Mouse (Mus musculus): ENCODE results near the gene Abcc4. TPM values are rescaled to one million over a fixed set of nuclear protein-coding genes. Genes with fewer than 3 reads are reported as not detected.
A peak's percentile ranks its signal among the peaks of the same experiment; 100 is the strongest.
"Not testable (repeated sequence)": the region's sequence is repeated elsewhere in the genome, so short reads cannot be mapped to it uniquely, and the experiment has no call there.

The Abcc4 gene
- polyA plus RNA-seq, 1 experiment from 2014 or later: 3.3 TPM

DNA sequence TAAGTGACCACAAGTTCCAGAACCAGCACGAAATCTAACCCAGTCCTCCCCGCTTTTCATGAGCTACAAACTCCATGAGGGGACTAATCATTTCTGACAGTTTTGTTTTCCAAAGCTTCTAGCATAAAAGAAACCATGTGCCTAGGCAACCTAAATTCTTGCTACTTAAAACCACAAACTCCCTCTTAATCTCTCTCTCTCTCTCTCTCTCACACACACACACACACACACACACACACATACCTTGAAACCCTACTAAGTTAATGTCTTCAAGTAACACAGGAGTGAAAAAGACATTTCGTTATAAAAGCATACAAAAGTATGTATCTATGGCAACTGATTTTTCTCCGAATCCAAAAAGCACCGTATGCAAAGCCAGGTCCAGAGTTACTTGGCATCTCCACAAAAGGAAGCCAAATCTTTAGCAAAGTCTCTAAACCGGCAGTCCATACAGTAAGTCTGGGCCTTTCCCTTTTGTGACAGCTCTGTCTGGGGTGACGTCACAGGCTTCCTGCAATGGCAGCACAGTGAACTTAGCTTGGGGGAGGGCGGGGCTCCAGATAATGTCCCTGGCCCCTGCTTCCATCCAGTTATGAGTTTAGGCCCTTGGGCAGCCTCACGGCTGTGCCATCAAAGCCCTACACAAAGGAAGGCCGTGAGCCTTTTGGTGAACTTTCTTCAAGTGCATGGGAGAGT lies 23.5 kb downstream of the Abcc4 start:
- no peak for DNase-seq (ENCODE audit: low spot score)

DNA sequence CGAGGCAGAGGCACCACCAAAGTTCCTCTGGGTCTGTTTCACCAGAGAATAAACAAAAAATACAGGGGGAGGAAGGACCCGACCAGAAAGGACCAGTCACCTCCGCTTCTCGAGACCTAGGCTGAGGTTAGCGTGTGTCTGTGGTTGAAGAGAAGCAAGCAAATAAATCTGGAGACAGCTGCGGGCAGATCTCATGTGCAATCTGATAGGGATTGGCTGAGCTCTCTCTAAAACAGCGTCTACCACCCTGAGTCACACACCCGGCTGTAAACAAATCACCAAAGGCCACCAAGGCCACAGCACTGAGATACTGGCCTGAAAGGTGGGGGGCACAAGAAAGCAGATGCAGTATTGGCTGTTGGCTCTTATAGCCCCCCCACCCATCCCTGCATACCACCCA lies 24.9 kb downstream of the Abcc4 start:
- no peak for DNase-seq (ENCODE audit: low spot score)

DNA sequence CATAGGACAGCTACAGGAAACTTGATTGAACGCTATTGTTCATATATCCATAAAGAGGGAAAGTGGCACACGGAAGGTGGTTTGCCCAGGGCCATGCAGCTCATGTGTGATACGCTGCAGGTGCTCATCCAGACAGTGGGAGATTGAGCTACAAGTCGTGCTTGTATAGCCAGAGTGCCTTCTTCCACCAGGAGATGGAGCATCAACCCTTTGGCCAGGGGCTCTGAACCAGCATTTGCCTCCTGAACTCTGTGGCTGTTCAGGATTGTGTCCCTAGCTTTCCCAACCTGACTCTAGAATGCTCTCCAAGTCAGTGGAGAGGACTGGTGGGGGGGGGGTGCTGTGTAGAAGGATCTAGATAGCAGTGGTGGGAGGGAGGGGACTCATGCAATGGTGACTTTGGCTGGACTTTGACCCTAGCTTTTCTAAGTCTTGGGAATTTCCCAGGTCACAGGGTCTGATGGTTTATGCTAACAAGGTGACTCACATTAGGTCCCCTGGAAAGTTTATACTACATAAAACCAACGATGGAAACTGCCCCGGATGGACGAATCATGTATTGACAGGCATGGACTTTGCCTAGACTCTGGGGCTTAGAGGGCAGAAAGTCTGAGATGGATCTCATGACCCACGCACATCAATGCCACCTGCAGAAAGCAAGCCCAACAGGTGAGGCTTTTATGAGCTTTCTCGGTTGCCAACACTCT lies 27.6 kb downstream of the Abcc4 start:
- DNase-seq (ENCODE audit: low spot score): no peak

DNA sequence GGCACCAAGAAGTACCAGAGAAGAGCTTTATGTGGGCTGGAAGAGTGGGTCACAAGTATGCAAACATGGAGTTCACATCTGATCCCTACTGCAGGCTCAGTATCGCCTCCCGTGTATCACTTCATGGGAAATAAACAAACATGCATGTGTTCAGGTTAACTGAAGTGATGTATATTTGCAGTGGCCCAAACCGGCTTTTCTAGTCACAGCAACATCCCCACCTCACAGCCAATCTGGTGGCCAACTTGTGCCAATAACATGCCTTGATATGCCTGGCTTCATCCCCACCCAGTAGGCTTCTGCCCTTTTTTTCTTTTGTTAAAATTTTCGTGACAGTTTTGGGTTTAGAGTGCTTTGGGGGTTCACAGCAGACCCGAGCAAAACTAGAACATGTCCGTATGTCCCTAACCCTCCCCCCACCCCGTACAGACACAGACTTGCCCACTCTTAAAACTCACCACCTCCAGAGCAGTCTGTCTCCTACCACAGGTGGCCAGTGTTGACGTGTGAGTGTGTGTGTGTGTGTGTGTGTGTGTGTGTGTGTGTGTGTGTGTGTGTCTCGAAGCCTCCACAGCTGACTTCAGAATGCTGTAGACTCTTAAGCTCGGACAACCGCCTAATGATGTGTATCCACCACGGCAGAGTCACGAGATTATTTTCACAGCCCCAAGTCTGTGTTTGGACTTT lies 29.6 kb downstream of the Abcc4 start:
- DNase-seq (ENCODE audit: low spot score): no peak

DNA sequence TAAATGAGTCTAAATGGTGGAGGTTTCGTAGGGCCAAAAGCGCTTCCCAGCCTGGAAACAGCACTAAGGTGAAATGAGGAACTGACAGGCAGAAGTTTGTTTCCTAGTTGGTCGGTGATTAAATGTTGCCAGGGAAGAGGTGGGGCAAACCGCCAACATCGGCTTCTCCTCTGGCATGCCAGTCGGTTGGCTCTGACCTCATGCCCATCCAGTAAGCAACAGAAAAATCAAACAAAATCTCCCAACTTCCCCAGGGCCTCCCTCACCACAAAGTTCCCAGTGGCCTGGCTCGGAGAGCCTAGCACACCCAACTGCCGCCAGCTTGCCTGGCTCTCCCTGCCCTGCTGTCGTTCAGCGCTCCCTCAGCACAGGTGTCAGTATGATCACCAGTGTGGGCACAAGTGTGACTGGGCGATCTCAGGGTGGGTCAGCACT lies 31.3 kb downstream of the Abcc4 start:
- DNase-seq (ENCODE audit: low spot score): no peak

DNA sequence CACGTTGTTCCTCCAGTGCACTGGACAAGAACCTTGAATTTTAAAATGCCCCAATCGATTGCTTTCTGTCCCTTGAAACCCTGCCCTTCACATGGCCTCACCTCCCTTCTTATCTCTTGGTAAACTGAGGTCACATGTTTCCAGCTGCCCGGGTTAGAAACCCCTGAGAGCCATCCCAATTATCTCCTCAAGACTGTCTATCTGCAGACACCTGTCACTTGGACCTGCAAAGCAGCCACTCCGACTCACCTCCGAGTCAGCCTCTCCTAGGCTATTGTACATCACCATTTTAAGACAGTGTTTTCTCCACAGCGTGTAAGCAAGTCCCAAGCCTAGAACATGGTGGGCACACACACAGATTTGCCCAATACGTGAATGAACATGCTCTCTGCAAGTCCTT lies 31.8 kb downstream of the Abcc4 start:
- DNase-seq (ENCODE audit: low spot score): no peak

DNA sequence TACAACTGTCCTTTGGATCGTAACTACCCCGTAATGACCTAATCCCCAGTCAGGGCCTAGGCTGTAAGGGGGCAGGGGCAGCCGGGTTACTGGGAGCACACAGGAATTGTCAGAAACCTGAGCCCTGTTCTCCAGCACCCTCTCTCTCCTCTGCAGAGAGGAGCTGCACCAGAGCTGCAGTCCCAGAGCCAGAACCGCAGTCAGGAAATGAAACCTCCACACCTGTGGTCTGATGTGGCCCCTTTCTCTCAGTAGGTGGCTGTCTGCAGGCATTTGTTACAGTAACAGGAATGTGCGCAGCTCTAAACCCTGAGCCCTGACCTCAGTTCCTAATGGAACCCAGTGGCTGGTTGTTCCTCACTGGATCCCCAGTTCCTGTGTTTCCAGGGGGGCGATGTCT lies 32.5 kb downstream of the Abcc4 start:
- DNase-seq (ENCODE audit: low spot score): peak; percentile 75

DNA sequence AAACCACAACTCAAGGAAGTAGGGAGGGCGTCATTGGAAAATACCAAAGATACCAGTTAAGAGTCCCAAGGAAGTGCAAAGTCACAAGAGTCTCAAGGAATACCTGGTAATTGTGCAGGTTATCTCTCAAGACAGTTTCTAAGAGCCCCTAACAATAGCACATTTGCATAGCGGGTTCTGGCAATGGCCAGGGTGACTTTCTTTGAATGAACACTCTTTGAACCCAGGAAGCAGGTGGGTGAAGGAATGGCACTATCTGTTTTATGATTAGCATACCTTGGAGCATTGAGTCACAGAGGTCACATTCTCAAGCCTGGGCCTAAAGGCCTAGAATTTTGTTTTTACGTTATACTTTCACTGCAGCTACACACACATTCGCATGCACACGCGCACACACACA lies 33.1 kb downstream of the Abcc4 start:
- not testable (repeated sequence) for DNase-seq (ENCODE audit: low spot score)

DNA sequence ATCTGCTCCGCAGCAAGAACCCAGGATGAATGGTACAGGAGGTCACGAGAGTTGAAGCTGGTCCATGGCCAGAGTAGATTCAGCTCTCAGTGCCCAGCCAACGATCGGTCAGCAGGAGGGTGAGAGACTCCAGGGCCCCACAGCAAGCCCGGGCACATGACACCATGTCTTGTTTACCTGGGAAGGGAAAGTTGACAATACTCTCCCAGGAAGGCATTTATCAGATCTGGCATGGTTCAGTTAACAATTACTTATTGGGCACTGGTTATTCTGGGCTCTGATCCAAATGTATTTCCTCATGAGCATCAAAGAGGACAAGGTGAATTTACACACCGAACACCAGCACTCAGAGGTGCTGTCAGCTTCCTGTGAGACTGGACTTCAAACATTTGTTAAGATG lies 38.5 kb downstream of the Abcc4 start:
- DNase-seq (ENCODE audit: low spot score): no peak

DNA sequence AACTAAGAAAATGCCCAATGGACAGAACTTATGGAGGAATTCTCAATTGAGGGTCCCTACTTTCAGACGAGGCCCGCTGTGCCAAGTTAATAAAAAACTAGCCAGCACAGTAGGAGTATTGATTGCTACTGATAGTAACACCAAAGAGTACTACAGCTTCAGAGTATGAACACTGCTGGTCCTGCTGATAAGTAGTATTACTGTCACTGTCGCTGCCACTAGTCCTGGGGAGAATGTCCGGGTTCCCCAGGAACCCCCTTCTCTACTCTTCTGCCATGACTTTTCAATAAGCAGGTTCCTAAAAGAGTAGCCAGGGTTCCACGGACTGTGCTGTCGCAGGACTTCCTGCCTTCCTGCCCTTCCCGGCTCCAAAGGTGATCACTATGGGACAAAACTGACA lies 41.4 kb downstream of the Abcc4 start:
- DNase-seq (ENCODE audit: low spot score): no peak

DNA sequence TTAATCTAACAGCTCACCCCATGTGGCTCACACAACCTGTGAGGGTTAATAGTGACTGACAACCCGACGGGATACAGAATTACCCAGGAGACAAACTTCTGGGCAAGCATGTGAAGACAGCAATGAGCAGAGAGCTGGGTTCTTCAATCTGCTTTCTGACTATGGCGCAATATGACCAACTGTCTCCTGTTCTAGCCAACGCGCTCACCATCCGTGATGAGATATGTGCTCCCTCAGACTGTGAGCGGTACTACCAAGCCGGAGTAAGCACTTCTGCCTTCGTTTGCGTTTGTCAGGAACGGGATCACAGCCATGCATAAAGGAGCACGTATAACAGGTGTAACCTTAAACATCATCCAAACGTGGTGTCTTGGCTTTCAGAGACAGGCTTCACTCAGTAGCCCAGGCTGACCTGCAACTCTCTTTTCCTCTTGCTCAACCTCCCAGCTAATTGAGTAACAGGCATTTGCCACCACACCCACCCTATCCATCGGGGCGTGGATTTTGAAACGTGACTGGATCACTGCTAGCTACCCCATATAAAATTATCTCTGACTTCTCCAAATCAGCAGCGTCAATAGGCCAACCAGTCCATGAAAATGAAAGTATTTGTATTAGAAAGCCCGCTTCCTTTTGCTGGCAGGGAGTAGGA lies 43.3 kb downstream of the Abcc4 start:
- no peak for DNase-seq (ENCODE audit: low spot score)

DNA sequence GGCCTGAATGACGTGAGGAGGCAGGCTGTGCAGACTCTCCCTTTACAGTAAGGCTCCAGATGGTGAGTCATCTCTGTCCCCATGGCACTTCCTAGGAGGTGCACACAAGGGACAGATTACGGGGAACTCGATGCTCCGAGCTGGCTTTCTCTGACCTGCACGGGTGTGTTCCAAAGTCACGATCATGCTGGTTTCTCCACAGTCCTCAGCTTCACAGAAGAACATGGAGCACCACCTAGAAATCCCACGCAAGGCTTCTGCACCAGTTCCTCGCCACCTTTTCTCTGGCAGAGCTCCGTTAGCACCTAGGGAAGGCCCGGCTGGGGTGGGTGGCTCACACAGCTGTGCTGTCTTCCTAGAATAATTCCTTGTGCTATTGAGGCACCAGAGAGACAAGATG lies 43.9 kb downstream of the Abcc4 start:
- no peak for DNase-seq (ENCODE audit: low spot score)

DNA sequence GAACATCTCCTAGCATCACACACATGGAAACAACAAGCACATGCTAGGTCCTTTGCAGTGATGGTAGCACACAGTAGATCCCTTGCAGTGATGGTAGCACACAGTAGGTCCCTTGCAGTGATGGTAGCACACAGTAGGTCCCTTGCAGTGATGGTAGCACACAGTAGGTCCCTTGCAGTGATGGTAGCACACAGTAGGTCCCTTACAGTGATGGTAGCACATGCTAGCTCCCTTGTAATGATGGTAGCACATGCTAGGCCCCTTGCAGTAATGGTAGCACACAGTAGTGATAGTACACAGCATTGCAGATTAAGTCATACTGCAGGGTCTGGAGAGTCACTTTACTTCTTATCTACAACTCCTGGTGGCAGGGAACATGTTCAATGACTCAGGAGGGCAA lies 46.8 kb downstream of the Abcc4 start:
- DNase-seq (ENCODE audit: low spot score): no peak

DNA sequence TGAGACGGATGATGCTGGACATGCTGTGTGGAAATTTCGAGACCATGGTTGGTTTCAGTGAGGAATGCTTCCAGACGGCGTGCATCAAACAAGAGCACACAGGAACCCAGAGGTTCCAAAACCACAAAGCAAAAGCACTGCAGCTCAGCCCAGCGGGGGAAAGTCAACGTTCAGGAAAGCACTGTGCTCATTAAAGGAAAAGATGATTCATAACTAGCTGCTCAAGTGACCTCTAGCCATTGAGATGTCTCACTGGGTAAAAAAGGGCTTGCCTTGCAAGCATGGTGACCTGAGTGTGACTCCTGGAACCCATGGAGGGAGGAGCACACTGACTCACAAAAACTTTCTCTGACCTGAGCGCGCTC lies 47.7 kb downstream of the Abcc4 start:
- no peak for DNase-seq (ENCODE audit: low spot score)

DNA sequence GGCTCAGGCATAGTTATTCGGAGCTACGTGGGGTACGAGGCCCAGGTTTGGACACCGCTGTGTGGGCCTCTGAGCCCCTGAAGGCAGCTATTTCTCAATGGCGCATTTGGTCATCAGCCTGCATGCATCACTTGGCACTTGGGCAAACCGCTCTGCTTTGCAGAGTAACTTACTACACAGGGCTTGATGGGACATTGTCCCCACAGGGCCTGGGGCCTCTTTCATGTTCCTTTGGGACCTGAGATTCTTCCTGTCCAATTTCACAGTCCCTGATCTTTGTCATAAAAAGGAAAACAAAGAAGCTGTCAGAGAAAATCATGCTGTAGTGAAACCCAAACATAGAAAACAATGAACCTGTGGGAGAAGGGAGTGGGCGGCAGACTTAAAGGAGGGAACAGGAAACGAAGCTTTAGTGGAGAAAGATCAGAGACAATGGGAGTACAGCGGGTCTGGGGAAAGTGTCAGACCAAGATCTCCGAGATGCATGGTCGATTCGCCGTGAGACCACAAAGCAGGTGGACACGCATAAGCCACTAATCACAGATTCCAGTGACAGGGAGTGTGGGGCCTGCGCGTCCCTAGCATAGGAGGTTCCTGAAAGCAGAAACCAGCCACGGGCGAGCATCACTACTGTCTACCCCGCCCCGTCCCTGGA lies 48.2 kb downstream of the Abcc4 start:
- DNase-seq (ENCODE audit: low spot score): no peak

DNA sequence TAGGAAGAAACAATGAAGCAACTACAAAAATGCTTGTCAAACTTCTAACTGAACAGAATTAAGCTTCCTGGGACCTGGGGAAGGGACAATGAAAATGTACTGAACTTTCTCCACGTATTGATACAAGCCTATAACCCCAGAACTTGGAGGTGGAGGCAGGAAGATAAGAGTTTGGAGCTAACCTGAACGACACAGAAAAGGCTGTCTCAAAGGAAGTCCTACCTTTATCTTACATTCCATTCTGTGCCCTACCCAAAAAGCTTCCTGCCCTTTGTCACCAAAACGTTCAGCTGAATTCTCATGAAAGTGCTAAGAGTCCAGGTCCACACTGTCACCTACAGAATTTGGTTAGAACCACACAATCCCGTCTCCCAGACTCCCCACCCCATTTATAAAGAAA lies 48.8 kb downstream of the Abcc4 start:
- DNase-seq (ENCODE audit: low spot score): no peak

DNA sequence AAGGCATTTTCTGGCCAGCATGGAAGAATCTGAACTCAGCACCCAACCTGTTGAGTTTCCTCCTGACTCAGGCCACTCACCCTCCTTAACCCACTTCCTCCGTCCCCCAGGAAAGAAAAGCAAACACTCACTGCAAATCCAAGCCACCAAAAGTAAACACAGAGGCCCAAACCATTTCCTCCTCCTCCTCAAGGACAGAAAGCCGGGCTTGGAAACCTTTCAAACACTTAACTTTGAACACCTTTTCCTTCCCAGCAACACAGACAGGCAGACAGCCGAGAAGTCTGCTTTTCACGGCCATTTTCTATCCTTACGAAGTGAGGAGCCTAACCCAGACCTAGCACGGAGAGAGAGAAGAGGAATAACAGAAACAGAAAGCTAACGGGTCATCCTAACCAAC lies 50.0 kb downstream of the Abcc4 start:
- no peak for DNase-seq (ENCODE audit: low spot score)

DNA sequence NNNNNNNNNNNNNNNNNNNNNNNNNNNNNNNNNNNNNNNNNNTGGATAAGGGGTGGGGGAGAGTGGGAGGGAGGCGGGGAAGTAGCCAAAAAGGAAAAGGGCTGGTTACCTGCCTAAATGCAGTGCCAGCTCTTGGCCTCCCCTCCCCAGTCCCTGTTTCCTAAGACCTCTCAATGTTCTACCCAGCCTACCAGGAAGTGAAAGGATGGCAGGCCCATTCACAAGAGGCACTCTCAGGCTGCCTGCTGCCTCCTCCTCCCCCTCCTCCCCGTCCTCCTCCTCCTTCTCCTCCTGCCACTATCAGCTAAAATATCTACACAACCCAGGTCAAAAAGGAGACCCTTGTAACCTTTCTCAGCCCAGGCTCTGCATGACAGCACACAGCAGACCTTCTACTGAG lies 51.1 kb downstream of the Abcc4 start:
- DNase-seq (ENCODE audit: low spot score): no peak

DNA sequence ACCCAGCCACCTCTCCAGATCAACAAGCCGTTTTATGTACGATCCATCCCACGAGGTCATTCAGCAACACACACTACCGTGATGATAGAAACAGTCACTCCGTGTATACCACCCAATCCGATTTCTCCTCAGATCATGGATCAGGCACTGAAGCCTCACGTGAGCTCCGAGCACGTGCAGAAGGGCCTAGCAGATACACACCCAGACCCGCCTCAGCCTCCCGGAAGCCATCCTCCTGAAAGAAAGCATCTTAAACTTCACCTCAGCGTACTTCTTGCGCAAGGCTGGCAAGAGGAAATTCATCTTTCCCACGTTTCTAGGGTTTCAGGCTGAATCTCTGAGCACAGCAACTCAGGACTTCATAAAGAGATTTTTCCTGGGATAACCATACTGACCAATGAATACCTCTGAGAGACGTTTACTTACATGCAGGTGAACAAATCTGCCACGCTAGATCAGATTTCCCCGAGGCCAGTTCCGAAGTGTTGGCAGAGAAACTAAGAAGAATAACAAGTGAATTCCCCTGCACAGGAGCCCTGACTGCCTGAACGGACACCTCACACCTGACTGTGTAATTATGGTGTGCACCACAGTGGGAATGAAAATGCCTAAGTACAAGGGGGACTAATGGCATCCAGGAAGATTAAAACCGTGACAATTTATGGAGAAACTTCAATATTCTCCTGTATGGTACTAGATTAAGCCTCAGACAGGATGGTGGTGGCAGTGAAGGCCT lies 54.1 kb downstream of the Abcc4 start:
- no peak for DNase-seq (ENCODE audit: low spot score)

DNA sequence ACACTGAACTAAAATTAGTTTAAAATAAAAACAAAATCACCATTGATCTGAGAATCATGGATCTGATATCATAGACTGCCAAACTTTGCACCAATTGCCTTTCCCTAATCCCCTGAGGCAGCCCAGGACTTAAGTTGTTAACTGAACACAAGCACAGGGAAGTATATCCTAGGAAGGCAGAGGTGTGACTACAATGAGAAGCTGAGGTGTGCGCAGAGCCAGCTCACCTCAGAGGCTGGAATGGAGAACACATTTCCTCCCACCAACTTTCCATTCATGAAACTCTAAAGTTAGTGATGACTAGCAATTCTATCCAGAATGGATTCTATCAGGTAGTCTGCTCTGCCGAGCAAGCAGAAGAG lies 56.1 kb downstream of the Abcc4 start:
- DNase-seq (ENCODE audit: low spot score): no peak

Measured in thymus, postnatal 0 days (tissue).